Mouse (Mus musculus) retina, adult 2 months (tissue): ENCODE measurements around the gene Shcbp1l.
"Not testable (repeated sequence)": the region's sequence is repeated elsewhere in the genome, so short reads cannot be mapped to it uniquely, and the experiment has no call there.

ENCODE experiments used
- DNase-seq: peaks from one replicate; pipeline ENCODE4 v3.0.0-alpha.2; 2012; ENCODE audit warnings: low read depth, low spot score

Shcbp1l gene

DNA sequence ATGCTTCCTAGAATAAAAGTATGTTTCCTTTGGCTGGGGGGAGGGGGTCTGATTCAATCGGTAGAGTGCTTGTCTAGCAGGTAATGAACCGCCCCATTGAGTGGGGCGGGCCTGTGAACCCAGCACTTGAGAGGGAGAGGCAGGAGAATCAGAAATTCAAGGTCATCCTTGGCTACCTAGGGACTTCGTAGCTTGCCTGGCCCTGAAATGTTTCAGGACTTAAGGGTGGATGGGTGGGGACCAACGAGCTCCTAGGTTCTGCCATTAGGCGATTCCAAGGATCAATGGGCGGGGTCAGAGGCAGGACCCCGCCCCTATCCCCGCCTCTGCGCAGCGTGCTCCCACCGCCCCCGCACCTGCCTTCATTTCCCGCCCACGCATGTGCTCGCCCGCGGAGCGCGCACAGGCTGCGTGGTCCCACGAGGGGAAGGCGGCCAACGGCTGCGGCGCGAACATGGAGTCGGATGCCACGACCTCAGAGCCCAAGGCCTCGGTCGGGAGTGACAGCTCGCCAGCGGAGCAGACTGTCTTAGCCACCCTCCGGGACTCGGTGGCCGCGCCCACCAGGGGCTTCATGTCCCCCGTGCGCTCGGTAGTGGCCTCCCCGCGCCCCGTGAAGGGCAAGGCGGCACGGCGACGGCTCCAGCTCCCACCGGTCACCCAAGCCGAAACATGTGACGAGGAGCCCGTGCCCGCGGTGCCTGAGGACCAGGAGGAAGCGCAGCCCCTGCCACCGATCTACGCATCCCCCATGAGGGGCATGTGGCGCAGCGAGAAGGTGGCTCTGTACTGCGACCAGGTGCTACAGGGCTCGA, at the start of gene Shcbp1l:
TSS of gene Shcbp1l (plus strand) at position 393 of the 815 bp plus-strand sequence.
- DNase-seq = no peak

DNA sequence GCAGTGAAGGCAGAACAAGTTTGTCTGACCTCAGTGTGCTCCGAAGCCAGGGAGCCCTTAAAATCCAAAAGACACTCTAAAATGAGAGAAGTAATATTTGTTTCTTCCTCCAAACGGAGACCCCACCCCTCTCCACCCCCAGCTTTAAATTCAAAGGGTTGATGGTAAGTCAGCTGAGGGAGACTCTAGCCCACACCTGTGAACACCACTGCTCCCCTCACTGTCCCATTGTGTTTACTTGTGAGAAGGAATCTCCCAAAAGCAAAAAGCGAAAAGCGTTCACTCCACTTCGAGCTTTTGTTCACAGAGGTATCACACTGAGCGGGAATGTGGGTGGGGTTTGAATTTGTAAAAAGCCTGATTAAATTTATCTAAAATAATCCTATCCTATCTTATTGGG, 48.5 kb upstream of the Shcbp1l start:
- no peak for DNase-seq

DNA sequence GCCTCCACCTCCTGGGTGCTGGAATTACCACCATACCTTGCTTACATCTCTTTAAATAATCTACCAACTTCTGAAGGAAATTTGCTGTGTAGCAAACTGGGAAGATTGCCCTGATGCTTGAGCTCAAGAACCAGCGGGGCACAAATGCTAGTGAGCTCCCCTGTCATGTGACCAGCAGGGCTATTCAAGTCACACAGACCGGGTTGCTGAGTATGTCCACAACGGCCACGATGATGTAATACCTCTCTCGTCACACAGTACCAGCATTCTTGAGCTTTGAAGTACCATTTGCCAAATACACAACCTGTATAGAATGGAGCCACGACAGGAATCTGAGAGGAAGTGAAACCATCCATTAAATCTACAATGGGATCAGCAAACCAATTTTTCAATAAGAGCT, 46.4 kb upstream of the Shcbp1l start:
- DNase-seq = no peak

DNA sequence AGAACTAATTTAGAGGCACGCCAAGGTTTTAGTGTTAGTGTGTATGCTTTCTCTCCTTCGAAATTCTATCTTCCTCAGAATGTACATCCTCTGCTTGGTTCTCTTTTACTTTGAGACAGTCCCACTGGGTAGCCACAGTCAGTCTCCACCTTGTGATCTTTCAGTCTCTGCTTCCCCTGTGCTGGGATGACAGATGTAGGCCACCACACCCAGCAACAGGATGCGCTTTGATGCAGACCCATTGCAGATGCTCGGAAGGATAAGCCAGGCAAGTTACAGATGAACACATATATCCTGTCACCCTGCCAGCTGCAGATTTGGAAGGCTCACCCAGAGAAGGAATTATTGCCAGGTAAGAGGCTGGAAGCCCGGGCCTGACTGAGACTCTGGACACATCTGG, 45.1 kb upstream of the Shcbp1l start:
- DNase-seq = no peak

DNA sequence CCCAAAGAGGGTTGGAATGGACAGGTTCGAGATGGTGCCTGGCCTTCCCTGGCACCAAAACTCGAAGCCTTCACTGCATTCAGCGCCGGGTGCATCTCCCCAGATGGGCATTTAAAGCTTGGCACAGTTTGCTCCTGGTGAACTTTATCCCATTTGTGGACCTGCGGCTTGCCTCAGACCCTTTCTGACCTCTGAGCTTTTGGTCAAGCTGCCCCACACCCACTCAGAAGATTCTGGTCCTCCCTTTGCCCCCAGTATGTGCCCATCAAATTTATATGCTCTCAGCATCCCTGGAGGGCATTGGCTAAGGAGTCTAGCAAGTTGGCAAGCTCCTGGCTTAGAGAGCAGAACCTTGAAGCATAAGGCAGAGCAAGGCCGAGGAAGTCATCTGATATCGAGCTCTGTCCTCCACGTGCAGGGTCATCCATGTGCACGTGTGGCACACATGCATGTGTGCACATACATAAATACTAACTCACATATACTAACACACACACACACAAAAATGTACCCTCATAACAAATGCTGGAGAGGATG, 44.1 kb upstream of the Shcbp1l start:
- no peak for DNase-seq

DNA sequence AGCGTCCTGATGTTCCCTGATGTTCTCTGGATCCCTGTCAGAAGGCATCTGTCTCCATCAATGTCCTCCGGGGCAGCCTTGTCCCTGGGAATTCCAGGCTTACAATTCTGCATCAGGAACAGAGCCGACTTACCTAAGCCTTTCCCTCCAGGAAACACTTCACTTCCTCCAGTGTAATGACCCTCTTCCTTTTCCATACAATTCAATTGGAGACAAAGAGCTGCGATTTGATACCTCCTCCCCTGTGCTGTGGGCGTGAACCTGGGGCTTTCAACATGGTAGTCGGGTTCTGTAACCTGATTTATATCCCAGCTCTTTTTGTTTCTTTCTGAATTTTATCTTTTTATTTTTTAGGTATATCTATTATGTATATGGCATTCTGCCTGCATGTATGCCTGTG, 39.9 kb upstream of the Shcbp1l start:
- no peak for DNase-seq

DNA sequence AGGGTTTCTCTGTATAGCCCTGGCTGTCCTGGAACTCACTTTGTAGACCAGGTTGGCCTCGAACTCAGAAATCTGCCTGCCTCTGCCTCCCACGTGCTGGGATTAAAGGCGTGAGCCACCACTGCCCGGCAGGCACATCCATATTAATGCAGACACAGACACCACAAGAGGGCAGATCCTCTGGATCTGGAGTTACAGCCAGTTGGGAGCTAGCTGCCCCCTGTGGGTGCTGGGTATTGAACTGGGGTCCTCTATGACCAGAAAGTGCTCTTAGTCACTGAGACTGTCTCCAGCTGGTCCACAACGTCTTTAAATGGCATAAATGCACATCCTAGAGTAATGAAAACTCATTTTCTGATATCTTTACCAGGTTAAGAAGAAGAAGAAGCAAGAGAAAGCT, 39.3 kb upstream of the Shcbp1l start:
- not testable (repeated sequence) for DNase-seq

DNA sequence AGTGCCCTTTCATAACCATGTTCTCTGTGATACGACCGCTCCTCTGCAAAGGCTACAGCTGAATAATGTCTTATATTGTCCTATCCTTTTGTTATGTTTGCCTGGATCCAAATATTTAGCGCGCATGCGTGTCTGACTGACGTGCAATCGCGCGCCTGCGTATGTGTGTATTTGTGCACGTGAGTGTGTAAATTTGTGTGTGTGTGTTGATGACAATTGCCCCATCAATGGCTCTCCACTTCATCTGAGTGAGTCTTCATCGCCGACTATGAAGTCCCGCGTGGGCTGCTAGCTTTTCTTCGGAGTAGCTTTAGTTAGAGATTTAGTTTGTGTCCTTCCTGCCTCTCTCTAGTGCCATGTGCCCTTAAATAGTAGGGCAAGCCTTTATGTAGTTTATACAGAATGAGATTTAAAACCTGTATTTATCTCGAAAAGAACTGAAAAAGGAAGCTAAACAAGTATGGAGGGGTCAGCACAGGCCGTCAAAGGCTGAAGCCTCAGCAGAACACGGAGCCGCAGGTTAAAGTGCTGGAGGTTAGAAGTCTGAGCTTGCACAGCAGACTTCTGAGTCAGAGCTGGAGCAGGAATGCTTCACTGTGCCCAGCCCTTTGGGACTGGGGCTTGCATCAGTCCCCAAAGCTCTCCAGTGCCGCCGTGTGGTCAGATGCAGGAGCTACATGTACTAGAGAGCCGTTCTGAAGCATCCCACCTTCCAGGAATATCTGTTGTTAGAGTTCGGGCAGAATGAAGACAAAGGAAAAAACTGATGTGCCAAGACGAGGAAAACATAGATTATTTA, 38.5 kb upstream of the Shcbp1l start:
- DNase-seq = peak; percentile 13

DNA sequence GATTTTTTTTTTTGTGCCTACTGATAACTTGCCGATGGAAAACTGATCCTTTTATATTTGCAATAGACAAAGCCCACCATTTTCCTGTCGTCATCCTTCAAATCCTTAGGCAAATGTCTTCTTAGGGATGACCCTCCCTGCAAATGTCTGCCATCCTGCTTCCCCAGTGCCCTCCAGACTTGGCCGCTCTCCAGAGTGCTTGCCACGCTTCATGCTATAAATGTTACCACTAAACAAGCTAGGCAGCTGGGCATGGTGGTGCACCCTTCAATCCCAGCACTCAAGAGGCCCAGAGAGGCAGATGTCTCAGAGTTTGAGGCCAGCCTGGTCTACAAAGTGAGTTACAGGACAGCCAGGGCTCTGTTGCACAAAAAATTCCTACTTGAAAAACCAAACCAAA, 29.3 kb upstream of the Shcbp1l start:
- DNase-seq = not testable (repeated sequence)

DNA sequence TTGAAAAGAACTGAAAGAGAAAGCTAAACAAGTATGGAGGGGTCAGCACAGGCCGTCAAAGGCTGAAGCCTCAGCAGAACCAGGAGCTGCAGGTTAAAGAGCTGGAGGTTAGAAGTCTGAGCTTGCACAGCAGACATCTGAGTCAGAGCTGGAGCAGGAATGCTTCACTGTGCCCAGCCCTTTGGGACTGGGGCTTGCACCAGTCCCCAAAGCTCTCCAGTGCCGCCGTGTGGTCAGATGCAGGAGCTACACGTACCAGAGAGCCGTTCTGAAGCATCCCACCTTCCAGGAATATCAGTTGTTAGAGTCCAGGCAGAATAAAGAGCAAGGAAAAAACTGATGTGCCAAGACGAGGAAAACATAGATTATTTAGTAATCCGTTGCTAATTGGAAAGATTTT, 23.2 kb upstream of the Shcbp1l start:
- no peak for DNase-seq

DNA sequence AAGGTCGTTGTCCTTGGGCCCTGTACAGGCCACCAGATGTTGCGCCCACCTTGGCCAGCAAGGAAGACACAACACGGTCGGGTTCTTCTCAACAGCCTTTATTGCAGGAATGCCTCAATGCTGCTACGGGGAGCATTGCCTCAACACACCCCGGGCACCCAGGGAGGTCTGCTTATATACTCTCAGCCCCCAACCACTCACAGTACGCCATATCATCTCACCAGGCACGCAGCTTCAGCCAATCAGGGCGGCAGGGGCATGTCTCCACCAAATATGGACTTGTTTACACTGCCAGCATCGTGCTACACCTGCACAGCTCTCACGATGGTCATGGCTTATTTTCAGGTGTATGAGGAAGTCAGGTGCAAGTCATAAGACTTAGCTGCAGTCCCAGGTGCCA, 17.3 kb upstream of the Shcbp1l start:
- DNase-seq = not testable (repeated sequence)

DNA sequence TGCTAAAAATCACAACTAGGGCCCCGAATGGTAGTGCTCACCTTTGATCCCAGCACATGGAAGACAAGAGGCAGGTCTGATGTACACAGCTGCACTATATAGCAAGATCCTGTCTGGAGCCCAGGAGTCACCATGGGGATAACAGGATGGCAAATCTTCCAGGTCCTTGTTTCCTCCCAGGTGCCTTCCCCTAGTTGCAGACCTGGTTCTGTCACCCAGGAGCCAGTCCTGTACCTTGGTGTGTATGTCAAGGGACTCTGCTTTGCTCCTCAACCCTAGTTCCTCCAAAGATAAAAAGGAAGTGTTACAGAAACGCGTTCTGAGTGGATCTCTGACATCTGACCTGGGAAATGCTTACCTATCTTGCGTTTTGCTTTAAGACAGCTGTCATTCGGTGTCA, 16.7 kb upstream of the Shcbp1l start:
- DNase-seq = not testable (repeated sequence)

DNA sequence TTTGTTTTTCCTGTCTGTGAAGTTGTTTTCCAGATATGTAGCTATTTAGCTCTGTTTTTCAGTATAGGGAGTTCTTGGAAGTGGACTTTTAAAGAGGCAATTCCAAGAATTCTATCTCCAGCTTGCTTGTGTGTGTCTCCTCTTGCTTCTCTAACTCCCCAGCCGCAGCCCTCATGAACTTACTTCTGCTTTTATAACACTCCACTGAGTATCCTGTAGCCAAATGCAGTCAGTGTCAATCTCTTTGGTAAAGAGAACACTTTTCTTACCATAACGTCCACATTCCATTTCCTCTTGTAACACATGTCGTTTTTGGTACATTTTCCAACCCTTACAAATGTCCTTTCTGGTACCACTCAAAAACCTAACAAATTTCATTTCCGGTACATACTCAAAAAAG, 14.0 kb upstream of the Shcbp1l start:
- not testable (repeated sequence) for DNase-seq

DNA sequence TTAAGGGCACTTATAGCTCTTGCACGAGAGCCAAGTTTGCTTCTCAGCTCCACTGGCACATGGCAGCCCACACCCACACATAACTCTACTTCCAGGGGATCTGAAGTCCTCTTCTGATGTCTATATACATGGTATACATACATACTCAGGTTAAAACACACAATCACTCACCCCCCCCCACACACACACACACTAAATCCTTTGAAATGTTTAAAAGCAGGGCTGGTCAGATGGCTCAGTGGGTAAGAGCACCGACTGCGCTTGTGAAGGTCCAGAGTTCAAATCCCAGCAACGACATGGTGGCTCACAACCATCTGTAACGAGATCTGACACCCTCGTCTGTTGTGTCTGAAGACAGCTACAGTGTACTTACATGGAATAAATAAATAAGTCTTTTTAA, 13.2 kb upstream of the Shcbp1l start:
- no peak for DNase-seq

DNA sequence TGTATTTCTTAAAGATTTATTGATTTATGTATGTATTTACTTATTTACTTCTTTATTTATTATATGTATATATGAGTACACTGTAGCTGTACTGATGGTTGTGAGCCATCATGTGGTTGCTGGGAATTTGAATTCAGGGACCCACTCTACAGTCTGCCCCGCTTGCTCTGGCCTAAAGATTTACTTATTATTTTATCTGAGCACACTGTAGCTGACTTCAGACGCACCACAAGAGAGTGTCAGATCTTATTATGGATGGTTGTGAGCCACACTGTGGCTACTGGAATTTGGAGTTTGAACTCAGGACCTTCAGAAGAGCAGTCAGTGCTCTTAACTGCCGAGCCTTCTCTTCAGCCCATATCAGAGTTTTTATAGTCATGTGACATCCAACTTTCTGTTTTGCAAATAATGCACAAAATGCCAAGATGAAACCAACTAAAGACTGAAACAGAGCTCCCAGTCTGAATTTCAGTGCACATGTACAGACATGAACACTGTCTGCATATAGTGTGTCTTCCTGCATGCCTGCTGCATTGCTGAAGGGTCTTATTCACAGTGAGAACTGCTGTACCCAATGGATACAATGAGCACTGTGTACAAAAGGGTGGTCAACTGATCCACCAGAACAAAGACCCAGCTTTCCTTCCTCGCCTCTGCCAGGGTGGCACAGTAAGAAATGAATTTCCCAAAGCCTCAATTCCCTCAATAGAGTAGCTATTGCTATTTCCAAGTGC, 12.1 kb upstream of the Shcbp1l start:
- not testable (repeated sequence) for DNase-seq

DNA sequence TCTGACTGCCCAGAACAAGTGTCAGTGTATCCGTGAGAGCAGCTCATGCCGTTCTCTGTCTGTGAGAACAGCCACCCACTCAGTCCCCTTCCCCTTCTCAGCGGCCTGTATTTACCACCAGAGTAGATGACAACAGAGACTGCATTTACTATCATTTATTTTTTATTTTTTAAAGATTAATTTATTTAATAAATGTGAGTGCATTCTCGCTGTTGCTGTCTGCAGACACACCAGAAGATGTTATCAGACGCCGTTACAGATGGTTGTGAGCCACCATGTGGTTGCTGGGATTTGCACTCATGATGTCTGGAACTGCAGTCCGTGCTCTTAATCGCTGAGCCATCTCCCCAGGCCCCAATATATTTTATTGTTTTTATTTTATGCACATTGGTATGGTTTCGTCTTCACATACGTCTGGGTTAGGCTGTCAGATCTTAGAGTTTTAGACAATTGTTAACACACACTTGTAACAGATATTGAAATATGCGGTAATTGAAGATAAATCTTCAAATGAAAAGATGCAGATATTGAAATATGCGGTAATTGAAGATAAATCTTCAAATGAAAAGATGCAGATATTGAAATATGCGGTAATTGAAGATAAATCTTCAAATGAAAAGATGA, 11.5 kb upstream of the Shcbp1l start:
- DNase-seq = not testable (repeated sequence)

DNA sequence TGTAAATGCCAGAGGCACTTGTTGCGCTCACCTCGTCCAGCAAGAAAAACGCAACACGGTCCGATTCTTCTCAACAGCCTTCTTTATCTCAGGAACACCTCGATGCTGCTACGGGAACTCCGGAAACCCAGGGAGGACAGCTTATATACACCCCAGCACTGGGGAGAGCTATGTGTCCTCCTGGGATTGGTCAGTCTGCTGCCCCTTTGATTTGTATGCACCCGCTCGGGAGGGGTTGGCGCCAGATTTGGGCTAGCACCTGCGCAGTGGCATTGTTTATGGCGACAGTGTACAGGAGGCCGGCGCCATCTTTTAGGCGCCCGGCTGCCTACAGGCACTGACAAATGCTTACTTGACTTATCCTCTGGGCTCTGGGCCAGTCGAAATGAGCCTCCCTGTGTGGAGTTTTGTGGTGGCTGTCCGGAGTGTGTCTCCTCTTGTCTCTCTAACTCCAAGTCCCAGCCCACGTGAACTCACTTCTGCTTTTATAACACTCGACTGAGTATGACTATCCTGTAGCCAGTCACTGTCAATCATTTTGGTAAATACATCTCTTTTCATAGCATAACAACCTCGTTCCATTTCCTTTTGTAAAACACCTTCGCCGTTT, 10.7 kb upstream of the Shcbp1l start:
- DNase-seq = not testable (repeated sequence)

DNA sequence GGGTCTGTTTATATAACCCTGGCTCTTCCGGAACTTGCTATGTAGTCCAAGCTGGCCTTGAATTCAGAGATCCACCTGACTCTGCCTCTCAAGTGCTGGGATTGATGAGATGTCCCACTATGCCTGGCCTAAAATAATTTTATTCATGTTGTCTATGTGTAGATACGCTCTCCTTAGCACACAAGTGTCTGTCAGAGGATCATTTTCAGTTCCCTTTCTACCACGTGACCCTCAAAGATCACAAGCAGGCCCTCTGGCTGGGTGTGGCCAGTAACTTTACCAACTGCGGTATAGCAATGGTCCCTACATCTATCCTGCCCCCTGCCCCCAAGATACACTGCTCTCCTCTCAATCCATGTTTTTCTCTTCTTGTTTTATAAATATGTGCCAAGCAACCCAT, 10.0 kb upstream of the Shcbp1l start:
- DNase-seq = no peak

DNA sequence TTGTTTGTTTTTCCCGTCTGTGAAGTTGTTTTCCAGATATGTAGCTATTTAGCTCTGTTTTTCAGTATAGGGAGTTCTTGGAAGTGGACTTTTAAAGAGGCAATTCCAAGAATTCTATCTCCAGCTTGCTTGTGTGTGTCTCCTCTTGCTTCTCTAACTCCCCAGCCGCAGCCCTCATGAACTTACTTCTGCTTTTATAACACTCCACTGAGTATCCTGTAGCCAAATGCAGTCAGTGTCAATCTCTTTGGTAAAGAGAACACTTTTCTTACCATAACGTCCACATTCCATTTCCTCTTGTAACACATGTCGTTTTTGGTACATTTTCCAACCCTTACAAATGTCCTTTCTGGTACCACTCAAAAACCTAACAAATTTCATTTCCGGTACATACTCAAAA, 9.2 kb upstream of the Shcbp1l start:
- not testable (repeated sequence) for DNase-seq

DNA sequence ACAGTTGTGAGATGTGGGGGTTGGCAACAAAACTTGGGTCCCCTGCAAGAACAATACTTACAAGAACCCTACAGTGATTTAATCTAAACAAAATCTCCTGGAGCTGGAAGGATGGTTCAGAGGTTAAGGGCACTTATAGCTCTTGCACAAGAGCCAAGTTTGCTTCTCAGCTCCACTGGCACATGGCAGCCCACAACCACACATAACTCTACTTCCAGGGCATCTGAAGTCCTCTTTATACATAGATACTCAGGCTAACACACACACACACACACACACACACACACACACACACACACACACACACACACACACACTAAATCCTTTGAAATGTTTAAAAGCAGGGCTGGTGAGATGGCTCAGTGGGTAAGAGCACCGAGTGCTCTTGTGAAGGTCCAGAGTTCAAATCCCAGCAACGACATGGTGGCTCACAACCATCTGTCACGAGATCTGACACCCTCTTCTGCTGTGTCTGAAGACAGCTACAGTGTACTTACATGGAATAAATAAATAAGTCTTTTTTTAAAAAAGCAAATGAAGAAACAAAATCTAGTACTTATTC, 8.6 kb upstream of the Shcbp1l start:
- not testable (repeated sequence) for DNase-seq

DNA sequence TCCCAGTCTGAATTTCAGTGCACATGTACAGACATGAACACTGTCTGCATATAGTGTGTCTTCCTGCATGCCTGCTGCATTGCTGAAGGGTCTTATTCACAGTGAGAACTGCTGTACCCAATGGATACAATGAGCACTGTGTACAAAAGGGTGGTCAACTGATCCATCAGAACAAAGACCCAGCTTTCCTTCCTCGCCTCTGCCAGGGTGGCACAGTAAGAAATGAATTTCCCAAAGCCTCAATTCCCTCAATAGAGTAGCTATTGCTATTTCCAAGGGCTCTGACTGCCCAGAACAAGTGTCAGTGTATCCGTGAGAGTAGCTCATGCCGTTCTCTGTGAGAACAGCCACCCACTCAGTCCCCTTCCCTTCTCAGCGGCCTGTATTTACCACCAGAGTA, 7.2 kb upstream of the Shcbp1l start:
- not testable (repeated sequence) for DNase-seq
